Mouse (Mus musculus) hematopoietic stem cell, adult 5-6 weeks (primary cell): ENCODE results near the gene Nphs1. TPM values are rescaled to one million over a fixed set of nuclear protein-coding genes. Genes with fewer than 3 reads are reported as not detected.

ENCODE experiments used
- ATAC-seq, 2 experiments: fragments of 125-278 bp in 1 of 2; replicated peaks in 1 of 2; 2 replicates each; pipeline ENCODE4 v1.8.0; 2016 to 2017; ENCODE audit warnings: inconsistent platforms in 2 of 2, mild to moderate bottlenecking in 2 of 2, moderate number of reproducible peaks in 2 of 2, low read depth in 1 of 2, moderate TSS enrichment in 1 of 2; ENCODE audit not compliant: low FRiP score in 2 of 2, poor library complexity in 2 of 2, severe bottlenecking in 2 of 2, insufficient read depth in 1 of 2, low TSS enrichment in 1 of 2
- total RNA-seq: library from RNA; stranded (forward); fragments of 172-1452, 232-1000 nt; gene quantifications from 2 replicates; pipeline ENCODE4 v1.2.3, GENCODE M21; 2017

The Nphs1 gene
- total RNA-seq, 1 experiment from 2014 or later: 0.55 TPM

DNA sequence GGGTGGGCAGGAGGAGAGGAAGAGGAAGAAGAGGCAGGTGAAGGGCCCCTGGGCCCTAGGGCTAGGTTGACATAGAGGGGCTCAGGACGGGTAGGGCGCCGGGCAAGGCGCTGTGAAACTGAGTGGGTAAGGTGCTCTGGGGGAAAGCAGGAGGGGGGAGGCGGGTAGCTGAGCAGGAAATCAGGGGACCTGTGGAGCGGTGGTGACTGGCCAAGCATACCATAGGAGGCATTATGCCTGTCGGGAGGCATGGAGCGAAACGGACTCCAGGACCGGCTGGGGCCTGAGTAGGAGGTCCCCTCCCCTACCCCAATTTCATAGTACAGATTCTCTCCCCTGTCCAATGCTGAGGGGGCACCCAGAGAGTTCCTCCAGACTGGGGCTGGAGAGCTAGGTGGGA is 64.8 kb downstream of the Nphs1 start:
- ATAC-seq: no peak

DNA sequence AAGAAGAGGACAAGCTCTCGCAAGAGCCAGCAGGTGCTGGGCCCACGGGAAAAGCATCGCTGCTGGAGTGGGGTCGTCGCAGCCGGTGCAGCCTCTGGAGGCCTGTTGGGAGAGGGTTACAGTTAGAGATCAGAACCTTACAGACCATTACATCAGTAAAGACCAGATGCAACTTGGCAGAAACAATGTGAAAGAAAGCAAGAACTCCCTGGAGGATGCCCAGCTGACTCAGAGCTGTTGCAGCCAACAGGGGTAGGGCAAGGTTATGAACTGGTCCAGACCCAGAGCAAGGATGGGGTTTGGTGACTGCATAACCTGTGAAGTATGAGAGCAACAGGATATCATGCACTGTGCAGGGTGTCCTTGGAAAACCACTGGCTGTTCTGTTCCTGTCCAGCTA is 66.4 kb downstream of the Nphs1 start:
- no peak for ATAC-seq

DNA sequence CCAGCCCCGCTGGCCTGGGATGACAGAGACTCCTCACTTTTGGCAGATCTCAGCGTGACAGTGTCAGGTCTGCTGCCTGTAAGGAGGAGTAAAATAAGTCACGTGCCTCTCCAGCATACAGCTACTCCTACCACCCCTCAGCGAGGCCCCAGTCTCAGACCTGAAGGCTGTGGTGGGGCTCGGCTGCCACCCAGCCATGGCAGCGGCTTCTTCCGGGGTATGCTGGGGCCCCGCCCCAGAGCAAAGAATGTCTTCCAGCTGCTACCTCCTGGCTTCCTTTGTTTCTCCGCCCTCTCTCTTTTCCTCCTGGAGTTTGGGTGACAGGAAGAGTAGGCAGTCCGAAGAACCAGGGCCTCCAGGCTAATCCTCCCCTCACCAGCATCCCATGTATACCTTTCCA is 67.8 kb downstream of the Nphs1 start:
- no peak for ATAC-seq

DNA sequence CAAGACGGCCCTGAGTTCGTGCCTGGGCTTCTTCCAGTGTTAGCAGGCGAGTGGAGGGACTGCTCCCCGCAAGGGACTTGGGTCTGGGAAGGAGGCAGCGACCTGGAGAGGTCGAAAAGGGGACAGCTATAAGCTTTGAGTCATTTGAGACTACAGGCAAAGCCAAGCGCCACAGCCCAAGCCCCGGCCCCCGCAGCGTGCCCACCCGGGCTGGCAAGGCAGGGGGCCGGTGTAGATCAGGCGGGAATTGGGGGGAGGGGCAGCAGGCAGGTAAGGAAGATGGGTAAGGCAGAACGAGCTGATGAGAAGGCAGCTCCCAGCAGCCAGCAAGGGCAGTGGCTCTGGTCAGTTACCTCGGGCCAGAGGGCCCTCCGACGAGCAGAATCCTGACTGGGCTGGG is 68.3 kb downstream of the Nphs1 start:
- no peak for ATAC-seq

DNA sequence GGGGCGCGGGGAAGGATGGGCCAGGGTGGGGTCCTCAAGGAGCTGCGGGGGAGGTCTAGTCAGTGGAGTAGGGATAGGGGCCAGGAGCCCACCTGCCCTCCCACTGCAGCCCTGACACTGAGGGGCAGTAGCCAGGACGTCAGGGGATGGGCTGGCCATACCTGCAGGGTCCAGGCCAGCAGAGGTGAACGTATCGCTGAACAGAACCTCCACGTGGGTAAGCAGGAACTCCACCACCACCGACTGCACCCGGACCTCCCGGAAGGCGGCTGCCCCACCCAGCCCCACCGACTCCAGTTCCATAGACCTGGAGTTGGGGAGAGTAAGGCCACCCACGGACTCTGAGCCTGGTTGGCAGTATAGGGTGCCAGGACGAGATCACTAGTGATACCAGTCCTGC is 68.9 kb downstream of the Nphs1 start:
- no peak for ATAC-seq

DNA sequence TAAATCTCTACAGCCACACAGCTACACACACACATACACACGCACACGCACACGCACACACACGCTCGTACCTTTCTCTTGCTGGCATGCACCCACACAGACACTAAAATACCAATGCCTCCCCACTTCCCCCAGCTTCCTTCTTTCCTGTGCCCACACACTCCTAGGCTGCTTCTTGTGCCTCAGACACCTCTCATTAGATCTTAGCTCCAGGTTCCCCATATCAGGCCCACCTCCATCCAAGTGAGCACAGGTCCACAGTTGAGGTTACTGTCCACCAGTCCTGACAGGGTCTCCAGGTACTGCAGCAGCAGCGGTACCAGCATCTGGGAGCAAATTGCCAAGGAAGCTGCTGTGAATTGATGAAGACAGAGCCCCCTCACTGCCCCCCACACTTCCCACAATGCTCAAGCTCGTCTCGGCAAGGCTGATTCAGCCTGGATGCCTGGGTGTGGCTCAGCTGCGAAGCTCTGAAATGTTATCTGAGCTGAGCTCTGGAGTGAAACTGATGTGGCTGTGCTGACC is 73.2 kb downstream of the Nphs1 start:
- ATAC-seq: no peak

DNA sequence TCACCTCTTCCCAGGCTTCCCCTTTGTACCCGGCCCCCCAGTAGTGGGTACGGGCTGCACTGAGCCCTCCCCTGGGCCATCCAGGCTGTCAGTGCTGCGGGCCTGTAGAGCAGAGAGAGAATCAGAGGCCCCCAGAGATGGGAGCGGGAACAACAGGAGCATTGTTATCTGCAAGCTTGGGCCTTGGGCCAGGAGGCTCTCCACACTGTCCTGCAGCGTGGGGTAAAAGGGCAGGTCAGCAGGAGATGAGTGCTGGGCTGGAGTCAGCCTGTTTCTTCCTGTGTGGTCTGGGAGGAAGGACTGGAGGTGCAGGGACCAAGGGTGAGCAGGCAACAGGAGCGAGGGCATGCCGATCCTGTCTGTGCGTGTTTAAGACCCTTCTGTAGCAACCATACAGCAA is 74.8 kb downstream of the Nphs1 start:
- ATAC-seq: no peak

DNA sequence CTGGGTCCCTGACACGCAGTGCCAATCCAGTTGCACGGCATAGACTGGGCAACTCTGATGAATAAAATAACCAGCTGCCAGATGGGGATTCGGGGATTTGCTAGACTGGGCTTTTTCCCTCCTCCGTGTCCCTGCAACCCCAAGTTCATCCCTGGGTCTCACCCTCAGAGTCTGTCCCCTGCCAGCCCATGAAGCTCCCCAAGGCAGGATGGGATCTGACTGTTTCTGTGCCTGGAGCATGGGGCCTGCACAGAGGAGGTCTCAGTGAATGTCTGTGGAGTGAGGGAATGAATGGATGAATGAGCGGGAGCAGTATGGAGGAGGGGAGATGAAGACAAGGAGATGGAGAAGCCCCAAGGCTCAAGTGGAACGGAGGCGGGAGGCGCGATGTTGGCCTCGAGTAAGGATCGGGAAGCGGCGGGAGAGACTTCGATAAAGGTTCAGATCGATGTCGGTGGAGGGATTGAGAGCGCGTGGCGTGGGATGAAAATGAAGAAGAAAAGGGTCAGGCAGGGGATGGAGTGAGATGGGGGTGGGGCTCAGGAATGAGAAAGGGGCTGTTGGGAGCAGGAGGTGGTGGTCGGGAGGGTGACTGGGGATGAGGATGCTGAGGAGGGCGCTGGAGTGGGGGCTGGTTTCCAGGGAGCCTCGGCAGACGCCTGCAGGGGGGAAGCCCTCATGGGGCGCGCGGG is 76.0 kb downstream of the Nphs1 start:
- ATAC-seq: 0 out of 4 replicates have a peak, but pooled peaks of 1 of the 2 experiments have one; percentile 1

DNA sequence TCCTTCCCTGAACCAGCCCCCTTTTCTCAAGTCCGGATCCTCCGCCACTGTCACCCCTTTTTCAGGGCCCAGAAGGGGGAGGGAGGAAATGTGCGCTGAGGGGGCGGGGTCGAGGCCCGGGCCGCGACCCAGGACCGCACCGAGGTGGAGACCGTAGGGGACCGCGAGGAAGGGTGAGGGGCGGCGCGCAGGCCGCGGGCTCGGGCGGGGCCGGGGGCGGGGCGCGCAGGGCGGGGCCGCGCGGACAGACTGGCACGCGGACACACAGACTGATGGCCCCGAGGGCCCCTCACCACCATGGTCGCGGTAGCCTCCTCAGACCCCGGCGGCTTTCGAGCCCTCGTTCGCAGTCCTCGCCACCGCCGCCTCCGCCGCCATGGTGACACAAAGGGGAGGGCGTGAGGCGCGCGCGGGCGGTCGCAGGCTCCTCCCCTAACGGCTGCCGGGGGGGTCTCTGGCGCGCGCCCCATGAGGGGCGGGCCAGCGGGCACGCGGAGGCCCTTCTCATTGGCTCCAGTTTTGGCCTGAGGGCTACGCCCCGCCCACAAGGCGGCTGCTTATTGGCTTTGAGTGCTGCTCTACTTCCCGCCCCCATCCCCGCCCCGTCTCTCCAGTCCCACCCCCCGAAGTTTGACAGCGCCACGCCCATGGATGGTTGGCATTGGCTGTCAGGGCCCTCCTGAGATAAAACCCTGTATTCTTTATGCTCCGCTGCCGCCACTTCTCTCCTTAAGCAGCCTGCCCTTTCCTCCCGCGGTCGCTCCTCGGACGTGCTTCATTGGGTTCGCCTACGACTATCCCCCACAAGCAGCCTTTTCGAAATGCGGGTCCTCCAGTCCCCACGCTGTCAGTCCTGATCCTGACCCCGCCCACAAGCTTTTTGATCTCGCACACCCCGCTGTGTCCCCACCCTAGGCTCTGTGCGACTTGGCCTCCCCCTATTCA is 76.8 kb downstream of the Nphs1 start, which contains the start of gene Arhgap33:
Gene Arhgap33, minus strand, starts transcription at position 428 of the 945 bp plus-strand sequence.
- ATAC-seq: peak; percentile 86 to 88

Other genes starting within 250 kb of the Nphs1 start
- 41.9 and 45.3 TPM in 2 replicates for gene Polr2i, start 226.4 kb upstream of the Nphs1 start, total RNA-seq
- gene Tbcb, start 226.0 kb upstream of the Nphs1 start, total RNA-seq: 24.8 and 35.0 TPM in 2 replicates
- not detected in 2 replicates for gene Ovol3, start 222.6 kb upstream of the Nphs1 start, total RNA-seq
- gene Thap8, start 178.2 kb upstream of the Nphs1 start, total RNA-seq: 1.1 TPM in 1 of 2 replicates, not detected in the other
- 6.3 and 11.0 TPM in 2 replicates for gene Wdr62, start 177.9 kb upstream of the Nphs1 start, total RNA-seq
- 4.9 TPM in 1 of 2 replicates, not detected in the other for gene Clip3, start 166.6 kb upstream of the Nphs1 start, total RNA-seq
- 30.5 and 41.4 TPM in 2 replicates for gene Alkbh6, start 149.6 kb upstream of the Nphs1 start, total RNA-seq
- gene Syne4, start 143.5 kb upstream of the Nphs1 start, total RNA-seq: 2.2 and 2.8 TPM in 2 replicates
- gene E130208F15Rik, start 136.6 kb upstream of the Nphs1 start, total RNA-seq: 0.44 and 3.9 TPM in 2 replicates
- 8.3 and 11.9 TPM in 2 replicates for gene Sdhaf1, start 134.4 kb upstream of the Nphs1 start, total RNA-seq
- not detected in 2 replicates for gene Lrfn3, start 95.5 kb upstream of the Nphs1 start, total RNA-seq
- 50.4 and 134 TPM in 2 replicates for gene Tyrobp, start 44.6 kb upstream of the Nphs1 start, total RNA-seq
- gene Hcst, start 38.5 kb upstream of the Nphs1 start, total RNA-seq: 11.6 and 14.3 TPM in 2 replicates
- 40.3 and 45.4 TPM in 2 replicates for gene Nfkbid, start 36.6 kb upstream of the Nphs1 start, total RNA-seq
- gene Aplp1, start 12.8 kb upstream of the Nphs1 start, total RNA-seq: not detected in 2 replicates
- gene Kirrel2, start 625 bp upstream of the Nphs1 start, total RNA-seq: not detected in 2 replicates
- not detected in 2 replicates for gene Prodh2, start 35.3 kb downstream of the Nphs1 start, total RNA-seq
- 10.3 and 15.1 TPM in 2 replicates for gene Arhgap33, start 76.7 kb downstream of the Nphs1 start, total RNA-seq
- 1.6 and 2.7 TPM in 2 replicates for gene Hspb6, start 93.9 kb downstream of the Nphs1 start, total RNA-seq
- gene Proser3, start 94.0 kb downstream of the Nphs1 start, total RNA-seq: 14.4 and 17.1 TPM in 2 replicates
- 19.6 and 39.0 TPM in 2 replicates for gene Lin37, start 101.5 kb downstream of the Nphs1 start, total RNA-seq
- gene U2af1l4, start 105.0 kb downstream of the Nphs1 start, total RNA-seq: 79.4 and 148 TPM in 2 replicates
- 5.0 and 9.4 TPM in 2 replicates for gene Gm49396, start 105.0 kb downstream of the Nphs1 start, total RNA-seq
- gene Psenen, start 105.3 kb downstream of the Nphs1 start, total RNA-seq: 122 and 158 TPM in 2 replicates
- 0.63 TPM in 1 of 2 replicates, not detected in the other for gene Igflr1, start 107.1 kb downstream of the Nphs1 start, total RNA-seq
- gene Kmt2b, start 130.4 kb downstream of the Nphs1 start, total RNA-seq: 18.7 and 26.5 TPM in 2 replicates
- gene Zbtb32, start 140.6 kb downstream of the Nphs1 start, total RNA-seq: not detected in 2 replicates
- gene Upk1a, start 154.5 kb downstream of the Nphs1 start, total RNA-seq: not detected in 2 replicates
- 272 and 375 TPM in 2 replicates for gene Cox6b1, start 167.8 kb downstream of the Nphs1 start, total RNA-seq
- not detected in 2 replicates for gene Etv2, start 177.5 kb downstream of the Nphs1 start, total RNA-seq
- 17.5 and 44.4 TPM in 2 replicates for gene Rbm42, start 192.0 kb downstream of the Nphs1 start, total RNA-seq
- 16.2 and 20.0 TPM in 2 replicates for gene Haus5, start 206.7 kb downstream of the Nphs1 start, total RNA-seq
- gene Pmis2, start 213.3 kb downstream of the Nphs1 start, total RNA-seq: not detected in 2 replicates
- gene 2200002J24Rik, start 240.6 kb downstream of the Nphs1 start, total RNA-seq: not detected in 2 replicates